Mouse (Mus musculus): ENCODE results near the gene Krt10.

- TF ChIP-seq CTCF (IDR thresholded peaks at IDR 0.05; ENCODE audit: control insufficient read depth, insufficient read depth, insufficient replicate concordance, low read depth, low read length) (no peak), POLR2A (IDR thresholded peaks at IDR 0.05; ENCODE audit: control insufficient read depth, low read depth, low read length) (no peak)
Observed at GRCm38 (mm10) chr11:99392492-99392891, 3.3 kb upstream of the Krt10 start.
